Mouse (Mus musculus) cerebellum, adult 11 months (tissue): Measurements from ENCODE around the gene Colgalt1.
A peak's percentile ranks its signal among the peaks of the same experiment; 100 is the strongest.

Experiments used
- DNase-seq: peaks from one replicate; pipeline ENCODE4 v3.0.0; 2022

The Colgalt1 gene

DNA sequence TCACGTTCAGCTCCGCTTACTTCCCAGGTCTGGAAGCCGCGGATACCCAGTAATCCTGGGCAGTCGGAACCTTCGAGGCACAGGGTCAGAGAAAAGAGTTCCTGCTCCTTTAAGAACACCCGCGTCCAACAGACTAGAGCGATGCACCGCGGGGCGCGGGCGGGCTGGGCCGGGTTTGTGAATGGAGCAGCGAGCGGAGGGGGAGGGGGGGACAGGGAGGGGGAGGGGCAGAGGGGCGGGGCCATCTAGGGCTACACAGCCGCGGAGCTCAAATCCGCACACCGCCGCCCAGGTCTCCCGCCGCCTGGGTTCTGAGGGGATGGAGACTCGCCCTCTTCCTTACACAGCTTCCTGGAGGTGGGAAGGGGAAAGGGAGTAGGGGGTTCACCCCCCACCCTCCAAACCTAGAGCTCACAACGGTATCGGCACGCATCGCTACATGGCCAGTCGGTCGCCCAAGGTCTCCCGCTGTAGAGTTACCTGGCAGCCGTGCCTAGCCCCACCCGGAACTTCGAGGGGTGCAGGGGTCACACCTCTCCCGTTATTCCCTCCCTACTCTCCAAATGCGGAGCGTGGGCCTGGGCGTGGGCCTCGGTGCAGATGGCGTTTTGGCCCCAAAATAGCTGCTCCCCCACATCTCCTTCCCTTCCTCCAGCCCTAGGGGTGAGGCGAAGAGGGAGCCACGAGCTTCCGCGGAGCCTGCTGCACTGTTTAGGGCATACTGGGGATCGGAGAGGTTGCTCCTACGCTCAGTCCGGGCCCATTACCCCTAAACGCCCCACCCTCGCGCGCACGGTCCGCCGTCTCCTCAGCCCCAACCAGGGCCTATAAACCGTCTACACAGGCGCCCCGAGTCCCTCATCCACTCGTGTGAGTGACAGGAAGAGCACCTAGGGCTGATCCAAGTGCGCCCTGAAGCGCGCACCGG is 60.1 kb downstream of the Colgalt1 start:
- peak; percentile 80 for DNase-seq

DNA sequence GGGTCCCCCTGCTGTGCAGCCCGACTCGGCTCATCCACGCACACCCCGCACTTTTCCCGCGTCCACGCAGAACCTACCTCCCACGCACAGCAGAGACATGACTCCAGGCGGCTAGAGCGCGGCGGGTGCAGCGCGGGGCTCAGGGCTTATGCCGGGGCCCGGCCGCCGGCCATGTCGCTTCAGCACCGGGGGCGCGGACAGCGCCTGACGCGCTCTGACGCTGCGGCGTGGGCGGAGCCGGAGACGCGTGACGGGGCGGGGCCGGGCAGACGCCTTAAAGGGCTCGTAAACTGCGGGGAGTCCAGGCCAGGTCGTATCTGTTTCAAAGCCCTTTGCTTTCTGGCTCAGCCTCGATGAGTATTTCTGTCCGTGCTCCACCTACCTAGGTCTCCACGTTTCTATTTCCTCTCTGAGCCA is 60.8 kb downstream of the Colgalt1 start, which contains the start of gene Unc13a:
Unc13a (minus strand) TSS at position 209 of the 417 bp plus-strand sequence.
- peak; percentile 92 for DNase-seq

DNA sequence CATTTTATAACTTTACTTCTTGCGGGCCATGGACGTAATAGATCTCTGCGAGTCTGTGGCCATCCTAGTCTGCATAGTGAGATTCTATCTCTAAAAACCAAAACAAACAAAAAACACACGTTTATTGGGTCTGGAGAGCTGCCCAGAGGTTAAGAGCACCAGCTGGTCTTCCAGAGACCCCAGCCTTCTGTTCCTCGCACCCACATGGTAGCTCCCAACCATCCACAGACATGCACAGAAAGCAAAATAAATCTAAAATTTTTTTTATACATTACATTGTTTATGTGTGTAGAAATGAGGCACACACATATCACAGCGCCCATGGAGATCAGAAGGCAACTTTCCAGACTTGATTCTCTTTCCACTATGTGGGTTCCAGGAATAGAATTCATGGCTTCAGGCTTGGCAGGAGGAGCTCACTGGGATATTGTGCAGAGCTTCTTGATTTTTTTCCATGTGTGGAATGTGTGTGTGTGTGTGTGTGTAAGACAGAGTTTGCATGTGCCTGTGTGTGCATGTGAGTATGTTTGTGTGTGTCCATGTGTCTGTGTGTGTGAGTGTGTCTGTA is 61.5 kb downstream of the Colgalt1 start:
- DNase-seq: no peak

DNA sequence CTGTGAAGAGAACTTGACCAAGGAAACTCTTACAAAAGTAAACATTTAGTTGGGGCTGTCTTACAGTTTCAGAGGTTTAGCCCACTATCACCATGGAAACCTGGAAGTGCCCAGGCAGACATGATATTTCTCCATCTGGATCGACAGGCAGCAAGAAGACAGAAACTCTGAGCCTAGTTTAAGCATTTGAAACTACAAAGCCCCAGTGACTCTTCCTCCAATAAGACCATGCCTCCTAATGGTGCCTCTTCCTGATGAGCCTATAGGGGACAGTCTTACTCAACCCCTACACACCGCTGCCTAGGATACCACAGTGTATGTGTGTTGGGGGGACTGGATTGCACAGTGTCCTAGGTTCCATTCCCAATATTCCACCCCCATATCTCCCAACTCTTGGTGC is 63.3 kb downstream of the Colgalt1 start:
- no peak for DNase-seq
